Mouse (Mus musculus): ENCODE measurements around the gene Ccdc87. TPM values are rescaled to one million over a fixed set of nuclear protein-coding genes. Genes with fewer than 3 reads are reported as not detected.
"Not testable (repeated sequence)": the region's sequence is repeated elsewhere in the genome, so short reads cannot be mapped to it uniquely, and the experiment has no call there.

Gene Ccdc87
- total RNA-seq, 2 experiments from 2014 or later: 2.0 TPM

- DNase-seq (ENCODE audit: low spot score in 2 of 2): no peak
Measured at GRCm38 (mm10) chr19:4837049-4837448, 2.1 kb upstream of the Ccdc87 start.

GRCm38 (mm10) chr19:4838526-4839140, 533 bp upstream of the Ccdc87 start:
- DNase-seq (ENCODE audit: low spot score in 2 of 2): no peak

GRCm38 (mm10) chr19:4840848-4841247, 1.7 kb downstream of the Ccdc87 start:
- no peak for DNase-seq (ENCODE audit: low spot score in 2 of 2)

GRCm38 (mm10) chr19:4842611-4843010, 3.4 kb downstream of the Ccdc87 start:
- DNase-seq (ENCODE audit: low spot score in 2 of 2): no peak

DNA sequence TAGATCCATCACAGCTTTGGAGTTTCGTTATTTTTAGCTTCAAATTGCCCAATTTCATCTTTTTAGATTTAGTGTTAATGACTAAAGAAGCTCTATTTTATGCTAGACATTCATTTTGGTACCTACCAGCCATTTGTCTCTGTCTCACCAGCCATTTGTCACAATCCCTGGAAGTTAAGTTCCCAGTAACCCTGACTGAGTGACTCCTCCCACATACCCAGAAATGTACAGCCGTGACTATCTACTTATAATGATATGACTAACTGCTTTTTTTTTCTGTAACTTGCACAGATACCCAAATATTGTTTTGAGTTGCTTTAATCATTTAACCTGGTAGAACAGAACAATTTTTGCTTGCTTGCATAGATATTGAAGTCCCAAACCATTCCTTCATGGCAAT, 6.7 kb downstream of the Ccdc87 start:
- no peak for DNase-seq (ENCODE audit: low spot score in 2 of 2)

GRCm38 (mm10) chr19:4847490-4847889, 8.3 kb downstream of the Ccdc87 start:
- DNase-seq (ENCODE audit: low spot score in 2 of 2): peak in 1 of 2 experiments; percentile 23

- DNase-seq (ENCODE audit: low spot score in 2 of 2): no peak
Measured at GRCm38 (mm10) chr19:4849800-4850199, 10.6 kb downstream of the Ccdc87 start.

DNA sequence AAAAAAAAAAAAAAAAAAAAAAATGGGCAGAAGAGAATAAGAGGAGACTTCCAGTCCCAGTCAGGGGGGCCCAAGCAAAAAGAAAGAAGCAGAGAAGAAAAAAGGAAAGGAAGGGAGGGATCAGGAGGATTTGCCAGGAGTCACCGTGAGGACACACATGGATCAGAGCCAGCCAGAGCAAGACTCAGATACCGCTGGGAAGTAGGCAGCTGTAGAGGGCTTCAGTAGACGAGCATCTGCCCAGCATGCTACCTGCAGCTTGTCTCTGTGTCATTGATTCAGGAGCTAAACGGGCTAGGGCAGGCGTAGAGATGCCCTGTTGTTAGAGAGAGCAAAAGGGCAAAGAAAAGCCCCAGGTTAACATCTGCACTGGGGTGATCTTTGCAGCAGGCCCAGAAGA, 11.1 kb downstream of the Ccdc87 start:
- no peak for DNase-seq (ENCODE audit: low spot score in 2 of 2)

- DNase-seq (ENCODE audit: low spot score in 2 of 2): peak; percentile 85 to 93
Measured at GRCm38 (mm10) chr19:4854552-4855469, 15.6 kb downstream of the Ccdc87 start, which contains the start of gene Ctsf. TSS of gene Ctsf (plus strand) at chr19:4855130.

- no peak for DNase-seq (ENCODE audit: low spot score in 2 of 2)
Measured at GRCm38 (mm10) chr19:4855470-4855820, 16.3 kb downstream of the Ccdc87 start.

GRCm38 (mm10) chr19:4855951-4856350, 16.8 kb downstream of the Ccdc87 start:
- DNase-seq (ENCODE audit: low spot score in 2 of 2): no peak

- DNase-seq (ENCODE audit: low spot score in 2 of 2): no peak
Measured at GRCm38 (mm10) chr19:4859081-4859480, 19.9 kb downstream of the Ccdc87 start.

GRCm38 (mm10) chr19:4863048-4863447, 23.9 kb downstream of the Ccdc87 start:
- DNase-seq (ENCODE audit: low spot score in 2 of 2): no peak

DNA sequence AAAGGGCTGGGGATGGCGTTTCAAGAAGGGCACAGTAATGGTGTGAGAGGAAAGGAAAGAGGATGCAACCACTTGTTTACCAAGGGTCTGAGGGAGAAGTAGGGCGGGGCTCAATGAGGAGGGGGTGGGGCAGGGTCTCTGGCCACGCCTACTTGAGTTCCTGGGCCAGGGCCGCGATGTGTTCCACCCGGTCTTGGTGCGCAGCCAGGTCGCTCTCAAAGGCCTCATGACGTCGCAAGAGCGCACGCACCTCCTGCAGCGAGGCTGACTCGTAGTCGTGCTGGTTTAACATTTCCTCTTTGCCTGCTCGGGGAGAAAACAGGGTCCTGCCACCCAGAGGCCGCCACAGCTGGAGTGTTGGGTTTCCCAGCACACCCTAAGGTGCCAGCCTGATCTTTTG, 26.0 kb downstream of the Ccdc87 start:
- DNase-seq (ENCODE audit: low spot score in 2 of 2): no peak

GRCm38 (mm10) chr19:4874613-4875012, 35.4 kb downstream of the Ccdc87 start:
- DNase-seq (ENCODE audit: low spot score in 2 of 2): not testable (repeated sequence)

DNA sequence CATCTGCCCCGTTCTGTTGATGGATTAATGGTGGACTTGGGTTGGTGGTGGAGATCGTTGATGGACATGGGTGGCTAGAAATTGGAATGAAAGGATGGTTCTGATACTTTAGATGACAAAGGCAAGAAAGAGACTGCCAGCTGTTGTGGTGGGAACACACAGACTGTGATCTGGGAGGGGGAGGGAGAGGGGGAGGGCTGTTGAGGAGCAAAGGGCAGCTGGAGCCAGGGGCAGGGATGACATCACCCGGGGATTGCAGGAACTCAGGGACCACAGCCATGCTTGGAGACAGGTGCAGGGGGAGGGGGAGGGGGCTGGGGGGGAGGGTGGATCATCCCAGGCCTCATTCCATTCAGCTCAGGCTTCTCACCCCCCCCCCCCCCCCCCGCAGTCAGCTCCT, 37.1 kb downstream of the Ccdc87 start:
- no peak for DNase-seq (ENCODE audit: low spot score in 2 of 2)

DNA sequence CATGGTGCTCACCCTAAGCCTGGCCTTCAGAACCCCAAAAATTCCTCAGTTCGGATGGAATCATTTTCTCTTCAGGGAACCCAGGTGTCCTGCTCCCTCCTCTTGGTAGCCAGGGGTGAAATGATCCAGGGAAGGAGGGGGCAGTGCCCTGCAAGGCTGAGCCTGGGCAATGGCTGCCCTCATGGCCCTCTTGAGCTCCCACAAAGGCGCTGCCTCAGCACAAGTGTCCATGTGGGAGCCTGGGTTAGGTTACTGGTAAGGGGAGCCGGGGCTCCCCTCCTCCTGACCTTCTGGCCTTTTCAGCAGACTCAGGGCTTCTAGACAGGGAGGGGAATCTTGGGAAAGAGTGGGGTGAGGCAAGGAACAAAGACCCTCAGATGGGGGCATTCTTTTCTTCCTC, 37.6 kb downstream of the Ccdc87 start:
- no peak for DNase-seq (ENCODE audit: low spot score in 2 of 2)

GRCm38 (mm10) chr19:4877785-4878184, 38.6 kb downstream of the Ccdc87 start, which contains the start of gene Actn3:
TSS of gene Actn3 (minus strand) at chr19:4877909.
- DNase-seq (ENCODE audit: low spot score in 2 of 2): no peak

GRCm38 (mm10) chr19:4878405-4879323, 39.5 kb downstream of the Ccdc87 start, which contains the start of gene Zdhhc24:
TSS of gene Zdhhc24 (plus strand) at chr19:4878668.
- peak; percentile 97 for DNase-seq (ENCODE audit: low spot score in 2 of 2)

- DNase-seq (ENCODE audit: low spot score in 2 of 2): no peak
Measured at GRCm38 (mm10) chr19:4879324-4879703, 40.1 kb downstream of the Ccdc87 start.

DNA sequence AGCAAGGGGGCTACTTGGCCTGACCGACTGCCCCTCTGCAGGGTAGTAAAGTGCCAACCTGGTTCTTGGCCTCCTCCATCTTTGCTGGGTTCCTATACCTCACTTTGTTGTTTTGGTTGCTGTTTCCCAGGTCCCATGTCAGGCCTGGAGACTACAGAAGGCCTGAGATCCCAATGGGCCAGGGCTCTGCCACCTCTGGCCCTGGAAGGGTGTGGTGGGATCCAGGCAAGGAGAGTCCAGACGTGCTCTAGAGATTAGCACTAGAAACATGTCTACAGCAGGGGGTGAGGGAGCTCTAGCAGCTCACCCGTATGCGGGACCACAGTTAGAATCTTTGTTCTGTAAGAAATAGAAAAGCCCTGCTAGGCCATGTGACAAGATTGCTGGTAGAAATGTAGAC, 44.8 kb downstream of the Ccdc87 start:
- DNase-seq (ENCODE audit: low spot score in 2 of 2): no peak
